Mouse (Mus musculus): ENCODE measurements around the gene Ece1. TPM values are rescaled to one million over a fixed set of nuclear protein-coding genes. Genes with fewer than 3 reads are reported as not detected.

Ece1 gene
- total RNA-seq, 2 experiments from 2014 or later: 105 to 121 TPM

- no peak for DNase-seq
Observed at GRCm38 (mm10) chr4:137917591-137917990, 55.6 kb downstream of the Ece1 start.

- no peak for DNase-seq
Observed at GRCm38 (mm10) chr4:137918559-137918958, 56.5 kb downstream of the Ece1 start.

GRCm38 (mm10) chr4:137919116-137919515, 57.1 kb downstream of the Ece1 start:
- DNase-seq: no peak

DNA sequence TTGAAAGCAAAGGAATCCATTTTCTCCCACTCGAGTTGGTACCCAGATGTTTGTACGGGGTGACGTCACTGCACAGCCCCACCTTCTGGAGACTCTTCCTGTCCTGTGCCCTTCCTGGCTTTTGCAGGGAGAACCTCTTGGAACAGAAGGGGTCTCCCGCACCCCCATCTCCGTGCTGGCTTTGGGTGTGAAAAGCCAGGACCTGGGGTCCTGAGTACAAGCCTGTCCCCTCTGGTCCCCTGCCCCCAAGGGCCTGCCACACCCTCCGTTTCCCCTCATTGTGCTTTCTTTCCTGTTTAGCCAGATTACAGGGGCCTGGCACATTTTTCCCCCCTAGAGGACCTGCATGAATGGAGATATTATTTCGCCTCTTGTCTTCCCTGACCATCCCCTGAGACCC, 58.0 kb downstream of the Ece1 start:
- peak; percentile 69 to 81 for DNase-seq

DNA sequence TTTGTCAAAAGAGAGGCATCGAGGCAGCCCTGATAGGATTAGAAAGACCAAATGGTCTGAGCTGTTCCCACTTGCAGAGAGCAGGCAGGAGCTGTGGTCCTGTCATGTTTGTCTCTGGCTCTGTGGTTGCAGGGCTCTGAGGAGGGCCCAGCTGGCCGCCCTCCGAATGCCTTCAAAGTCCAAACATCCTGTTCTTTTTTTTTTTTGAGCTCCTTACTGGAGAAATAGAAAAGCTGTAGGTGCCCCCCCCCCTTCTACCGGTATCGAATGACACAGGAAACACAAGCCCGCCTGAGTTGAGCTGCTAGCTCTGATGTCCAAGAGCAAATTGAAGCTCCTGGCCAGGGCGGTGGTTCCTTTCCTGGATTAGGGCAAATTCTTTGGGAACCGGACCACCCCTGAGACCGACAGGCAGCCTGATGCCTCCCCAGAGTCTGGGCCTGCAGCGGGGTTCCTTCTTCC, 58.5 kb downstream of the Ece1 start:
- DNase-seq: peak; percentile 55 to 73

- DNase-seq: peak; percentile 50 to 77
Observed at GRCm38 (mm10) chr4:137921510-137921909, 59.5 kb downstream of the Ece1 start.

DNA sequence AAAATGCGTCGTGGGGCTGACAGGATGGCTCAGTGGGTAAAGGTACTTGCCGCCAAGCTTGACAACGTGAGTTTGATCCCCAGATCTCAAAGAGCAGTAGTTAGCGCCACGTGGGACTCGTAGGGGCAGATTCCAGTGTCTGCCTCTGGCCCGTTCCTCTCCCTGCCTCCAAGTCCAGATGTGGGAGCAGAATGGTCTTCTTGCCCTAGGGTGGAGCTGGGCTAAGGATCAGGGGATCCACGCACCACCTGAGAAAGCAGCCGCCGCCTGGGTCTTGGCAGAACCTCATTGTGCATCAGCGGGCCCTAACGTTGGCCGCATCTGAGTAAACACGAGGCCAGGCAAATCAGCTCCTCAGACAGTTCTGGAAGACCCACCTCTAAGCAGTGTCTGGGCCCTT, 61.0 kb downstream of the Ece1 start:
- no peak for DNase-seq

DNA sequence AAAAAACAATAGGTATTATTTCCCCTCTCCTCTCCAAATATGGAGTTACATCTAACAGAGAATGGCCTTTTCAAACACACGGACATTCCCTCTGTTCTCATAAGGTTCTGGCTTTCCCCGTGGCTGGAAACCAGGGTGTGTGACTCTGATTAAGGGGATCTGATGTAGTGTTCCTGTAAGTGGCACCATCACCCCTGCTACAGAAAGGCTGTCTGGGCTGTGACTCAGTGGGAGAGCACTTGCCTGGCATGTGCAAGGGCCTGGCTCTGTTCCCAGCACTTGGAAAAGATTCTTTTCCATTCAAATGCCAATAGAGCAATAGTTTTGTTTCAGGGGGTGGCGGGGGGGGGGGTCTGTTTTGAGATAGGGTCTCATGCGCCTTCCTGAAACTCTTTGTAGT, 63.1 kb downstream of the Ece1 start:
- peak in 1 of 2 experiments; percentile 34 for DNase-seq

DNA sequence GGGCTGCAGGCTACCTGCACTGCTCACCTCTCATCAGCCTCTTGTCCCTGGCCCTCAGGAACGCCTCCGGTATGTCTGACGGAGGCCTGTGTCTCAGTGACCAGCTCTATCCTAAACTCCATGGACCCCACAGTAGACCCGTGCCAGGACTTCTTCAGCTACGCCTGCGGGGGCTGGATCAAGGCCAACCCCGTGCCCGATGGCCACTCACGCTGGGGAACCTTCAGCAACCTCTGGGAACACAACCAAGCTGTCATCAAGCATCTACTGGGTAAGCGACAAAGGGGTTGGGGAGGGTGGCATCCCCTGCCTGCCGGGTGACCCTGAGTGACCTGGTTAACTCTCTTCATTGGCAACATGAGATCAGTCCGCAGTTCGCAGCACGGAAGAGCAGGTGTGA, 64.1 kb downstream of the Ece1 start:
- DNase-seq: peak; percentile 43 to 50

- DNase-seq: no peak
Observed at GRCm38 (mm10) chr4:137927136-137927535, 65.1 kb downstream of the Ece1 start.

GRCm38 (mm10) chr4:137927741-137928535, 65.9 kb downstream of the Ece1 start:
- no peak for DNase-seq

DNA sequence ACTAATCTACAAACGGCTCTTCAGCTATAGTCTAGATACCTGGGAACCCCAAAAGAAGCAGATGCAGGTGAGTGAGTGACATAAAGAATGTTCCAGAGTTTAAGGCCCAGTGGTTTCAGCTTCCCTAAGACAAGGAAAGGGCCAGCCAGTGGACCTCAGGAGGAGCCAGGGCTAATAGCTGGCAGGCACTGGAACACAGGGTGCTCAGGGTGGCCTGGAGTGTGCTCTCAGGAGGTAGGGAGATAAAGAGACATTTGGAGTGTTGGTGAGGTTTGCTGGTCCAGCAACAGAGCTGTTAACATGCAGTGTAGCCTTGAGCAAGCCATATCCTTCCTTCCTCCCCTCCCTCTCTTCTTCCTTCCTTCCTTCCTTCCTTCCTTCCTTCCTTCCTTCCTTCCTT, 66.8 kb downstream of the Ece1 start:
- DNase-seq: no peak

DNA sequence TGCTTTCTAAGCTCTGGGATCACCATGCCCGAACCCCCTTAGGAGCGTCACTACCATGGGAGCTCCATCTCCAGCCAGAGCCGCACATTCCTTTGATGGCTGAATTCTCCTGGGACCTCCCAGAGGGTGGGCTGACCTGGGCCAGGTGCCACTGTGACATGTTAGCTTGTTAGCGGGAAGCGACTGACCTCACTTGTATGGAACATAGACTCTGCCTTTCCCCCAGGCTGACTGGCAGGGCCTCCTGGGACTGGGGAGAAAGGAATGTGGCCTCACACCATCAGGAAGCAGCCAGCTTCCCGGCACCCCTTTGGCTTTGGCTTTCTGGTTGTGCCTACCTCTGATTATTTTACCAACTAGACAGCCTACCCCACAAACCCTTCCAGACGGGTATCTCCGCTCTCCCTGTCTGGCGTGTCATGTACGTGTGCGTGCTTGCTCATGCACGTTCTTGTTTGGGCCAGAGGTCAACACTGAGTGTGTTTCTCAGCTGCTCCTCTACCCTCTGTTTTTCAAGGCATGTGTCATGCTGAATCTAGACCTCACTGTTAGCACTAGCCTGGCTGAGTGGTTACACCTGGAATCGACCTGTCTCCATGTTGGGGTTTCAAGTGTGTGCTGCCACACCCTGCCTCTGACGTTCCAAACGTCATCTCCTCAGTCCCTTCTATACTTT, 67.4 kb downstream of the Ece1 start:
- peak in 1 of 2 experiments; percentile 38 for DNase-seq

GRCm38 (mm10) chr4:137930500-137931008, 68.5 kb downstream of the Ece1 start:
- DNase-seq: no peak

DNA sequence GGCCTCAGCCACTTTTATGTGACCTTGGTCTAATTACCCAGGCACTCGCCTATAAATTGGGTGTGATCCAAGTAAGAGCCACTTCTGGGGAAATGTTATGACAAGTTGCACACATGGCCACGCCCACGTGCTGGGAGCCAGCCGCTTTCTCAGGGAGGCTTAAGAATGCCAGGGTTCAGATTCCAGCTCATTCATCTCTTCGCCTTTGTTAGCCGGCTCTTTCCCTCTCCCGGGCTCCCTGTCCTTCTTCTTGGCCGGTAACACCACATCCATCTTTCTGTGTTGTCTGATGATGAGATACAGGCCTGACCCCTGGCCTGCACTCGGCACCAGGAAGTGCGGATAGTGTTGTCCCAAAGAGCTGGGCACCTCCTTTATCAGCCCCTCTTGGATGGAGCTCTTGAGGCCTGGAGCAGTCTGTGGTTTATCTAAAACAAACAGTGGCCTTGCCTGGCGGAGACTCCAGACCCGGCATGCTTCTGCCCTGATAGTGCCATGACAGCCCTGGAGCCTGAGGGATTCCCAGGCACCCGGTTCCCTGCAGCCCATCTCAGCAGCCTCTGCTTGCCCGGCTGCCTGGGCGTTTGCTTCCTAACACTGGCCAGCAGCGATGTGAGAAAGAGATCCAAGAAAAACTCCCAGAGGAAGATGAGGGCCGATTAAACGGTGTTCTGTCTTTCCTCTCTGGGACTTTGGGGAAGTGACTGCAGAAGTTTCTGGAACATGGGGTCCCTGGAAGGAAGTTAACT, 69.1 kb downstream of the Ece1 start:
- DNase-seq: peak; percentile 89 to 91

GRCm38 (mm10) chr4:137932554-137933178, 70.6 kb downstream of the Ece1 start:
- DNase-seq: no peak

DNA sequence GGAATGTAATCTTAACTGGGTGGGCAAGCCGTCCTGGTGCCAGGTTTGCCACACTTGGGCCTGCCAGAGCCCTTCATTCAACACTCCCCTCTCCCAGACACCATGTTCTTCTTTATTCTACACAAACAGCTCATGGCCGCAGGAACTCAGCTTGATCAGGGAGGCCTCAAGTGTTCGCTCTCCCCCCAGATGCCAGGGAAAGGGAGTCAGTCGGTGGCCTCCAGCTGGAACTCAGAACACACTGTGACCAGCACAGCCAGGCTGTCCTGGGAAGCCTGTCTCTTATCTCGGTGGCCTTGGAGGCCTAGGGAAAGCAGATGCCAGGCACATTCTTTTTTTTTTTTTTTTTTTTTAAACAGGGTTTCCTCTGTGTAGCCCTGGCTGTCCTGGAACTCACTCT, 71.3 kb downstream of the Ece1 start:
- DNase-seq: peak in 1 of 2 experiments; percentile 55

DNA sequence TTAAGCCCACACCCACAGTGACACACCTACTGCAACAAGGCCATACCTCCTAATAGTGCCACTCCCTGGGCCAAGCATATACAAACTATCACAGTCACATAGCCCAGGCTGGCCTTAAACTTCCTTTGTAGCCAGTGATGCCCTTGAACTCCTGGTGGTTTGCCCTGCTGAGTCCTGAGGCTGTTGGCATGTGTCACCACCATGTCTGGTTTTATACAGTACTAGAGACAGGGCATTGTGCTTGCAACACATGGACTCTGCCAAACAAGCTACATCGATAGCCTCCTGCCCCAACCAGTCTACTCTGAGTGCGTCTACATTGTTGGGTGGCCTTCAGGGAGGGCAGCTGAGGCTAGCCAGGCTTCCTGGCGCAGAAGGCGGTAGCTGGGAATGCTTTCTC, 74.1 kb downstream of the Ece1 start:
- no peak for DNase-seq

DNA sequence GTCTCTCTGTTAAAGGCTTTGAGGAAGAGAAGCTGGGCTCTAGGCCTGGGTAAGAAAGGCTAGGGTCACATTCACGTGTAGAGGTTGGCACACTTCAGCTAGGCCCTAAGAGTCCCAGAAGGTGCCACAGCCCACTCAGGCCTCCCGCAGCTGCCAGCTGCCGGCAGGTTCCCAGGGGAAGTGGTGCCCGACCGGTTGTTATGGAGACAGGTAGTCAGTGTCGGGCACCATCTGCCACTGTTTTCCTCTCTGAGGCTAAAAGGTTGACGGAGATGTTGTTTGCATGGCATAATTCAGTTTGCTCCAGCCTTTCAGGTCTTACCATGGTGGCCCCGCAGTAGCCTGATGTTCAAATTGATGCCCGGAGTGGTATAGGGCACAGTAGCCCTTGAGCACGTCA, 78.0 kb downstream of the Ece1 start:
- DNase-seq: no peak

- no peak for DNase-seq
Observed at GRCm38 (mm10) chr4:137941131-137941844, 79.3 kb downstream of the Ece1 start.

All from heart, adult 18-20 months (tissue).